Mouse (Mus musculus) adrenal gland, adult (tissue): ENCODE measurements around the gene Akt1.
A peak's percentile ranks its signal among the peaks of the same experiment; 100 is the strongest.

Experiments used
- DNase-seq, 2 experiments: peaks; one replicate each; pipeline ENCODE4 v3.0.0; 2022 to 2023; ENCODE audit warnings: low spot score in 1 of 2; ENCODE audit not compliant: inconsistent age in 2 of 2

Akt1 gene

GRCm38 (mm10) chr12:112630029-112630428 lies 44.7 kb downstream of the Akt1 start:
- DNase-seq, result no peak

GRCm38 (mm10) chr12:112628928-112629721 lies 45.6 kb downstream of the Akt1 start:
- DNase-seq, result peak; percentile 88 to 95

GRCm38 (mm10) chr12:112628197-112628596 lies 46.5 kb downstream of the Akt1 start:
- peak in 1 of 2 experiments; percentile 70 for DNase-seq

- DNase-seq, result no peak
These were observed 47.4 kb downstream of the Akt1 start for GRCm38 (mm10) chr12:112627097-112627881.

GRCm38 (mm10) chr12:112626455-112626854 lies 48.2 kb downstream of the Akt1 start:
- DNase-seq, result no peak

GRCm38 (mm10) chr12:112625700-112626099 lies 49.0 kb downstream of the Akt1 start:
- no peak for DNase-seq

GRCm38 (mm10) chr12:112623742-112624141 lies 50.9 kb downstream of the Akt1 start:
- peak; percentile 60 to 87 for DNase-seq

GRCm38 (mm10) chr12:112621900-112622299 lies 52.8 kb downstream of the Akt1 start:
- no peak for DNase-seq

- DNase-seq, result peak in 1 of 2 experiments; percentile 60
These were observed 54.2 kb downstream of the Akt1 start for GRCm38 (mm10) chr12:112620354-112621061.

GRCm38 (mm10) chr12:112619686-112620353 lies 54.9 kb downstream of the Akt1 start, which contains the start of gene Adssl1:
TSS of gene Adssl1 (plus strand) at chr12:112620045.
- DNase-seq, result peak; percentile 77 to 88

- no peak for DNase-seq
These were observed 55.6 kb downstream of the Akt1 start for GRCm38 (mm10) chr12:112618981-112619685.

- peak; percentile 76 to 89 for DNase-seq
These were observed 56.7 kb downstream of the Akt1 start for GRCm38 (mm10) chr12:112617898-112618380.

GRCm38 (mm10) chr12:112617184-112617583 lies 57.5 kb downstream of the Akt1 start:
- DNase-seq, result peak in 1 of 2 experiments; percentile 66

- DNase-seq, result no peak
These were observed 58.0 kb downstream of the Akt1 start for GRCm38 (mm10) chr12:112616668-112617067.

GRCm38 (mm10) chr12:112609031-112609430 lies 65.7 kb downstream of the Akt1 start:
- no peak for DNase-seq

GRCm38 (mm10) chr12:112606998-112607397 lies 67.7 kb downstream of the Akt1 start:
- peak in 1 of 2 experiments; percentile 50 for DNase-seq

- DNase-seq, result peak; percentile 80 to 93
These were observed 68.9 kb downstream of the Akt1 start for GRCm38 (mm10) chr12:112605766-112606165.

GRCm38 (mm10) chr12:112604709-112605649 lies 69.7 kb downstream of the Akt1 start:
- peak in 1 of 2 experiments; percentile 62 for DNase-seq

GRCm38 (mm10) chr12:112604022-112604421 lies 70.7 kb downstream of the Akt1 start:
- peak in 1 of 2 experiments; percentile 38 for DNase-seq
